Mouse (Mus musculus): ENCODE results near the gene Cyp26b1. TPM values are rescaled to one million over a fixed set of nuclear protein-coding genes. Genes with fewer than 3 reads are reported as not detected.

The Cyp26b1 gene
- polyA plus RNA-seq, 1 experiment from 2014 or later = 0.46 TPM

DNA sequence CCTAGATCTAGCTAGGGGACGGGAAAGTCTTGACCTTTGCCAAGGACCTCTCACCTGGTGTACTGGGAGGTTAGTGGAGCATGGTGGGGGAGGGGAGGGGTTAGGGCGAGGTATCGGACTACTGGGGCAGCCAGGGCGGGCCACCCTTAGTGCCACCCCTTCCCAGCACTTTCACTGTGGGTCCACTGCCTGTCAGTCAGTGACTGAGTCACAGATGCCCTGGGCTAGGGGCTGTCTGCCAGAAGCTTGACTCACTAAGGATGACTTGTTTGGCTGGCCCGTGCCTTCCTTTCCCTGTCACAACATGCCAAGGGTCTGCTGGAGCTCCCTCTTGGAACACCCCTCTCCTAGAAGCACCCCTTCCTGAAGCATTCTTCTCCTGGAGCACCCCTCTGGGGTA, 28.5 kb downstream of the Cyp26b1 start:
- Histone ChIP-seq H3K27me3 (replicated peaks; ENCODE audit: control insufficient read depth, insufficient read depth, low read length) (no peaks in the 10 kb centered on the region), H3K4me1 (replicated peaks; ENCODE audit: control insufficient read depth, insufficient read depth, low read length) (no peaks in the 10 kb centered on the region), H3K4me3 (ENCODE audit: low read depth, low read length) (no peak overlapping the region), H3K9ac (ENCODE audit: low read depth, low read length) (no peak overlapping the region), H3K27ac (ENCODE audit: low read depth, low read length) (no peak overlapping the region), H3K9me3 (ENCODE audit: control insufficient read depth) (no peaks in the 10 kb centered on the region), H3K36me3 (ENCODE audit: control insufficient read depth, insufficient read depth) (no peaks in the 10 kb centered on the region), H3K4me2 (replicated peaks; ENCODE audit: low read depth) (no peak overlapping the region)
- no peak for TF ChIP-seq CTCF (IDR thresholded peaks at IDR 0.05; ENCODE audit: low read depth)
- no peak for ATAC-seq
- WGBS = 77% methylated on average over 5 of the region's 5 CpGs

DNA sequence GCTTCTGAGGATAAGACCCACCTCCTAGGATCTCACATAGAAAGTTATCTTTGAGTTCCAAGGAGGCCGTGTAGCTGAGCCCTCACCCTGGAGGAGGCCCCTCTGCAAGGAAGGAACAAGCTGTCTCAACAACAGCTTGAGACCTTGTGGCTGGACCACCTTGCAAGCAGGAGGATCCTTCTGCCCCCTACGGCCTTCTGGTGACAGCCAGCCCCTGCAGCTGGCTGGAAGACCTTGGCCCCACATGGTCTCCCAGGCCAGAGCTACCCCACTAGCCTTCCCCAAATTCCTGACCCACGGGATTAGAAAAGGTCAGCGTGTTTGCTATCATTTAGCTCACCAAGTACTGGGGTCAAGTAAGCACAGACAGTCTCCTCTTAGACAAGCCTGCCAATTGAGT, 30.8 kb downstream of the Cyp26b1 start:
- Histone ChIP-seq H3K27ac (ENCODE audit: low read depth, low read length) (no peak overlapping the region), H3K9me3 (ENCODE audit: control insufficient read depth) (no peaks in the 10 kb centered on the region), H3K27me3 (replicated peaks; ENCODE audit: control insufficient read depth, insufficient read depth, low read length) (no peaks in the 10 kb centered on the region), H3K9ac (ENCODE audit: low read depth, low read length) (no peak overlapping the region), H3K4me1 (replicated peaks; ENCODE audit: control insufficient read depth, insufficient read depth, low read length) (no peaks in the 10 kb centered on the region), H3K36me3 (ENCODE audit: control insufficient read depth, insufficient read depth) (no peaks in the 10 kb centered on the region), H3K4me2 (replicated peaks; ENCODE audit: low read depth) (no peak overlapping the region), H3K4me3 (ENCODE audit: low read depth, low read length) (no peak overlapping the region)
- ATAC-seq = no peak
- TF ChIP-seq CTCF (IDR thresholded peaks at IDR 0.05; ENCODE audit: low read depth) = no peak
- WGBS = 34% methylated on average over 4 of the region's 4 CpGs

DNA sequence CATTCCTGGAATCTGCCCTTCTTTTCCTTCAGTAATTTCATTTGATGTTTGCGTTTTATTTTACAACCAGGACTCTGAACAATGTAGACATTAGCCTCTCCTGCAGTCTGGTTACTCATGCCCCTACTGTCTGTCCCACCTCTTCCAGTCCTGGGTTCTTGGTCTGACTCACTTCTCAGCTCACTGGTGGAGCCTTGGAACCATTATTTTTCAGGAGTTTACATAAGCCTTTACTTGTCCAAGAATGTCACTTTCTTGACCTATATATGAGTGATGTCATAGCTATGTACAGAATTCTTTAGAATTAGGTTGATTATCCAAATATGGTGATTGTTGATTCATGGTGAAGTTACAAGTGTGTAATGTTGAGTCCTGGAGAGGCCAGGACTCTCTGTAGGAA, 32.5 kb downstream of the Cyp26b1 start:
- no peak overlapping the region for H3K4me3 ChIP-seq (ENCODE audit: low read depth, low read length)
- no peak overlapping the region for H3K27ac ChIP-seq (ENCODE audit: low read depth, low read length)
- no peak overlapping the region for H3K9ac ChIP-seq (ENCODE audit: low read depth, low read length)
- no peaks in the 10 kb centered on the region for H3K27me3 ChIP-seq (replicated peaks; ENCODE audit: control insufficient read depth, insufficient read depth, low read length)
- no peak for TF ChIP-seq CTCF (IDR thresholded peaks at IDR 0.05; ENCODE audit: low read depth)
- H3K9me3 ChIP-seq (ENCODE audit: control insufficient read depth) = no peaks in the 10 kb centered on the region
- no peak for ATAC-seq
- H3K4me1 ChIP-seq (replicated peaks; ENCODE audit: control insufficient read depth, insufficient read depth, low read length) = no peaks in the 10 kb centered on the region
- 33% methylated on average over 1 of the region's 1 CpGs for whole genome bisulfite sequencing
- no peak overlapping the region for H3K4me2 ChIP-seq (replicated peaks; ENCODE audit: low read depth)
- no peaks in the 10 kb centered on the region for H3K36me3 ChIP-seq (ENCODE audit: control insufficient read depth, insufficient read depth)

DNA sequence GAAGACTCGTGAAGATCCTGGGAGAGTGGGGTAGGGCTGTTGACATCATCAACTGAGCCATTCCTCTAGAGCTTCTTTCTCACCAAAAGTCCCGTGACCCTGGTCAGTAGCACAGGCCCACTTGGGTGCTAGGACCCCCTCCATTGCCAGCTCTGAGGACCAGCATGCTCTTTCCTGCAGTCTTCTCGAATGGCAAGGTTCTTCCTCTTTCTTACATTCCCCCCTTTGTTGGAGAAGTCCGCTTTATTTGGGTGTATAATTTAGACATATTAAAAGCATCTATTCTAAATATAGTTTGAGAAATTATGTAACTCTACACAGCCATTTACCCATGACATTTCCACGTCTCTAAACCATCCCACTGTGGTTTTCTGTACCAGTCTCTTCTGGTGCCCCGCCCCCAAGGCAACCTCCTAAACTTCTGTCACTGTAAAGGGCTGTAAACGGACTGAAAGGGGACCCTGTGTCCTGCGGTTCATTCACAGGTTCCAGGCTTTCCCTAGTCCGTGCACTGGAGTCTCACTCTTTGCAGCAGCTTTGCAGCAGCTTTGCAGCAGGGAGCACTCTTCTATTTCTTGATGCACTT, 43.8 kb downstream of the Cyp26b1 start:
- H3K4me1 ChIP-seq (replicated peaks; ENCODE audit: control insufficient read depth, insufficient read depth, low read length) = no peaks in the 10 kb centered on the region
- no peak overlapping the region for H3K27ac ChIP-seq (ENCODE audit: low read depth, low read length)
- no peak for ATAC-seq
- no peak overlapping the region for H3K4me2 ChIP-seq (replicated peaks; ENCODE audit: low read depth)
- H3K9ac ChIP-seq (ENCODE audit: low read depth, low read length) = no peak overlapping the region
- H3K36me3 ChIP-seq (ENCODE audit: control insufficient read depth, insufficient read depth) = no peaks in the 10 kb centered on the region
- no peaks in the 10 kb centered on the region for H3K9me3 ChIP-seq (ENCODE audit: control insufficient read depth)
- no peaks in the 10 kb centered on the region for H3K27me3 ChIP-seq (replicated peaks; ENCODE audit: control insufficient read depth, insufficient read depth, low read length)
- H3K4me3 ChIP-seq (ENCODE audit: low read depth, low read length) = no peak overlapping the region
- 66% methylated on average over 9 of the region's 9 CpGs for WGBS
- TF ChIP-seq CTCF (IDR thresholded peaks at IDR 0.05; ENCODE audit: low read depth) = no peak

DNA sequence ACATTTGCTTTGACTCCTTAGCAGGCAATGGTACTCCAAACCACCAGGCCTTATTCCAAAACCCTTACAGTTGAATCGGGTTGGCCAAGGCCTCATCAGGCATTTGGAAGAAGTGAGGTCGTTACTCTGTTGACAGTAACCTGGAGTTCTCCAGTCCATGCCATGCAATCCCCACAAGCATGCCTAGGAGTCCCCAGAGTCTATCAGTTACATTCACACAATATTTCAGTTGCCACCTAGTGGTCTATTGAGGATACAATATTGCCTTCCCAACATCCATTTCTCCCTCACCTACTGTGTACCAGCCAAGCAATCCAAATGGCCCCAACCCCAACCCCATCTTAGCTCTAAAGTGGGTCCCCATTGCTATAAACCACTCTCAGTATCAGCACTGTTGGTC, 48.3 kb downstream of the Cyp26b1 start:
- no peaks in the 10 kb centered on the region for H3K4me1 ChIP-seq (replicated peaks; ENCODE audit: control insufficient read depth, insufficient read depth, low read length)
- ATAC-seq = no peak
- no peak overlapping the region for H3K4me3 ChIP-seq (ENCODE audit: low read depth, low read length)
- no peak overlapping the region for H3K9ac ChIP-seq (ENCODE audit: low read depth, low read length)
- no peak overlapping the region for H3K4me2 ChIP-seq (replicated peaks; ENCODE audit: low read depth)
- 83% methylated on average over 2 of the region's 2 CpGs for WGBS
- H3K36me3 ChIP-seq (ENCODE audit: control insufficient read depth, insufficient read depth) = no peaks in the 10 kb centered on the region
- TF ChIP-seq CTCF (IDR thresholded peaks at IDR 0.05; ENCODE audit: low read depth) = peak; percentile 63
- H3K27ac ChIP-seq (ENCODE audit: low read depth, low read length) = no peak overlapping the region
- no peaks in the 10 kb centered on the region for H3K27me3 ChIP-seq (replicated peaks; ENCODE audit: control insufficient read depth, insufficient read depth, low read length)
- H3K9me3 ChIP-seq (ENCODE audit: control insufficient read depth) = no peaks in the 10 kb centered on the region

DNA sequence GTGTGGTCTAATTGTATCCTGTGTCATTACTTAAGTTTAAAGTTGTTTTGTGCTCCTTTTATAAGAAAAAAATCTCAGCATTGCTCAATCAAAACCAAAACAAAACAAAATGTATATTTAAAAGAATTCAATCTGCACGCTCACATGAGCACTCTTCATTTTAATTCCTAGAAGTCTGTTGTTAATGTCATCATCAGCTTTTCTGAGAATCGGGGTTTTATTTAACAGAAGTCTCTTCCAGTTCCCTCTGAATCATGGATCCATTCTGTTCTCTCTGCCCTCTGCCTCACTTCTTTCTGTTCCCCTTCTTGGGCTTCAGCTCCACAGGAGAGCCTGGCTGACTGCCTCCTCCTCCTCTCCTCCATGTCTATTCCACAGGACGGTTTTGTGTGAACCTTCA, 49.3 kb downstream of the Cyp26b1 start:
- Histone ChIP-seq H3K4me1 (replicated peaks; ENCODE audit: control insufficient read depth, insufficient read depth, low read length) (no peaks in the 10 kb centered on the region), H3K27ac (ENCODE audit: low read depth, low read length) (no peak overlapping the region; the same call in 1 of the 2 replicates), H3K9ac (ENCODE audit: low read depth, low read length) (no peak overlapping the region), H3K36me3 (ENCODE audit: control insufficient read depth, insufficient read depth) (no peaks in the 10 kb centered on the region), H3K9me3 (ENCODE audit: control insufficient read depth) (no peaks in the 10 kb centered on the region), H3K4me3 (ENCODE audit: low read depth, low read length) (no peak overlapping the region), H3K27me3 (replicated peaks; ENCODE audit: control insufficient read depth, insufficient read depth, low read length) (no peaks in the 10 kb centered on the region), H3K4me2 (replicated peaks; ENCODE audit: low read depth) (no peak overlapping the region)
- WGBS = 63% methylated on average over 3 of the region's 3 CpGs
- no peak for ATAC-seq
- no peak for TF ChIP-seq CTCF (IDR thresholded peaks at IDR 0.05; ENCODE audit: low read depth)

DNA sequence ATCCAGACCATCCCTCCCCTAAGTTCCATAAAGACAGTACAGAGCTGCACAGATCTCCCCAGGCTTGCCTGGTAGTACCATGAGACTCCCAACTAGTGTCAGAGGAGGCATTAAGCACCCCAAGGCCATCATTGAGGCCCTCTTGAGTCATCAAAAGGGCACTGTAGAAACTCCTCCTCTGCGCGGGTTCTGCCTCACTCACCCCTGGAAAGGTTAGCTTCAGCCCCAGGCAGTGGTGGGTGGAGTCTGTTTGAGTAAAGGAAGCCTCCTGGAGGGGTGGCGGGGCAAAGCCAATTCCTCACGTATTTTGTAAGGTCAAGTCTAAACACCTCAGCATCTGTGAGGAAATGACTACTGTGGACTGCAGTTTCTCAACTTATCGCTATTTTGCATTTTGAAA, 50.2 kb downstream of the Cyp26b1 start:
- 44% methylated on average over 5 of the region's 5 CpGs for WGBS
- H3K4me2 ChIP-seq (replicated peaks; ENCODE audit: low read depth) = no peak overlapping the region
- no peaks in the 10 kb centered on the region for H3K4me1 ChIP-seq (replicated peaks; ENCODE audit: control insufficient read depth, insufficient read depth, low read length)
- H3K36me3 ChIP-seq (ENCODE audit: control insufficient read depth, insufficient read depth) = no peaks in the 10 kb centered on the region
- ATAC-seq = no peak
- no peak overlapping the region for H3K27ac ChIP-seq (ENCODE audit: low read depth, low read length)
- no peaks in the 10 kb centered on the region for H3K9me3 ChIP-seq (ENCODE audit: control insufficient read depth)
- H3K9ac ChIP-seq (ENCODE audit: low read depth, low read length) = no peak overlapping the region
- H3K4me3 ChIP-seq (ENCODE audit: low read depth, low read length) = no peak overlapping the region
- TF ChIP-seq CTCF (IDR thresholded peaks at IDR 0.05; ENCODE audit: low read depth) = no peak
- no peaks in the 10 kb centered on the region for H3K27me3 ChIP-seq (replicated peaks; ENCODE audit: control insufficient read depth, insufficient read depth, low read length)
